Mouse (Mus musculus) retina, embryonic 14.5 days (tissue): Measurements from ENCODE around the gene Ptk6.
A peak's percentile ranks its signal among the peaks of the same experiment; 100 is the strongest.
"Not testable (repeated sequence)": the region's sequence is repeated elsewhere in the genome, so short reads cannot be mapped to it uniquely, and the experiment has no call there.

Source experiments
- DNase-seq: peaks from one replicate; pipeline ENCODE4 v3.0.0-alpha.2; 2015; ENCODE audit warnings: low spot score

The Ptk6 gene

GRCm38 (mm10) chr2:181218881-181219485 lies 16.4 kb upstream of the Ptk6 start:
- DNase-seq = no peak

GRCm38 (mm10) chr2:181216037-181216436 lies 13.4 kb upstream of the Ptk6 start:
- DNase-seq = no peak

GRCm38 (mm10) chr2:181213021-181213445 lies 10.4 kb upstream of the Ptk6 start, which contains the start of gene Srms:
TSS of gene Srms (minus strand) at chr2:181213185.
- DNase-seq = peak; percentile 21

- no peak for DNase-seq
Observed at GRCm38 (mm10) chr2:181212389-181213020, 9.9 kb upstream of the Ptk6 start.

- DNase-seq = no peak
Observed at GRCm38 (mm10) chr2:181206118-181206517, 3.5 kb upstream of the Ptk6 start.

GRCm38 (mm10) chr2:181205678-181206077 lies 3.1 kb upstream of the Ptk6 start:
- no peak for DNase-seq

GRCm38 (mm10) chr2:181202886-181203285 lies 297 bp upstream of the Ptk6 start:
- DNase-seq = no peak

- no peak for DNase-seq
Observed at GRCm38 (mm10) chr2:181201606-181202005, 983 bp downstream of the Ptk6 start.

- DNase-seq = no peak
Observed at GRCm38 (mm10) chr2:181196628-181197300, 5.8 kb downstream of the Ptk6 start.

GRCm38 (mm10) chr2:181193044-181193443 lies 9.5 kb downstream of the Ptk6 start:
- no peak for DNase-seq

GRCm38 (mm10) chr2:181191936-181192335 lies 10.7 kb downstream of the Ptk6 start:
- DNase-seq = no peak

- DNase-seq = not testable (repeated sequence)
Observed at GRCm38 (mm10) chr2:181191385-181191784, 11.2 kb downstream of the Ptk6 start.

- no peak for DNase-seq
Observed at GRCm38 (mm10) chr2:181189321-181189720, 13.3 kb downstream of the Ptk6 start.

- DNase-seq = no peak
Observed at GRCm38 (mm10) chr2:181188681-181189080, 13.9 kb downstream of the Ptk6 start.

GRCm38 (mm10) chr2:181187121-181188000 lies 15.2 kb downstream of the Ptk6 start, which contains the start of gene Ppdpf:
TSS of gene Ppdpf (plus strand) at chr2:181187247.
- peak; percentile 83 for DNase-seq

- DNase-seq = peak; percentile 94
Observed at GRCm38 (mm10) chr2:181186635-181187034, 16.0 kb downstream of the Ptk6 start.

GRCm38 (mm10) chr2:181180898-181181297 lies 21.7 kb downstream of the Ptk6 start:
- DNase-seq = no peak

GRCm38 (mm10) chr2:181178471-181178870 lies 24.1 kb downstream of the Ptk6 start:
- DNase-seq = no peak

- no peak for DNase-seq
Observed at GRCm38 (mm10) chr2:181178015-181178414, 24.6 kb downstream of the Ptk6 start.

- DNase-seq = no peak
Observed at GRCm38 (mm10) chr2:181174646-181175045, 27.9 kb downstream of the Ptk6 start.

- DNase-seq = no peak
Observed at GRCm38 (mm10) chr2:181166469-181166868, 36.1 kb downstream of the Ptk6 start.

- DNase-seq = no peak
Observed at GRCm38 (mm10) chr2:181160821-181161220, 41.8 kb downstream of the Ptk6 start.
